Mouse (Mus musculus): ENCODE measurements around the gene Gm11549. TPM values are rescaled to one million over a fixed set of nuclear protein-coding genes. Genes with fewer than 3 reads are reported as not detected.

Gm11549 gene
- total and polyA plus RNA-seq, 2 experiments from 2014 or later = 0.22 to 0.31 TPM

- TF ChIP-seq CTCF (IDR thresholded peaks at IDR 0.05) = no peak
- H3K27me3 ChIP-seq (ENCODE audit: insufficient read depth, low read length) = no peaks in the 10 kb centered on the region
- no peak overlapping the region for H3K27ac ChIP-seq (ENCODE audit: low read depth, low read length)
- ATAC-seq (ENCODE audit: low FRiP score) (no peak), DNase-seq (ENCODE audit: low spot score) (no peak)
- no peak overlapping the region for H3K4me3 ChIP-seq (ENCODE audit: low read depth, low read length)
- H3K4me1 ChIP-seq (ENCODE audit: insufficient read depth, low read length) = no peaks in the 10 kb centered on the region
- WGBS = 95% methylated on average over 5 of the region's 5 CpGs
- no peak overlapping the region for H3K4me2 ChIP-seq (ENCODE audit: low read depth, low read length, poor library complexity, severe bottlenecking)
- H3K9me3 ChIP-seq (ENCODE audit: low read length) = no peaks in the 10 kb centered on the region
- H3K9ac ChIP-seq (replicated peaks; ENCODE audit: low read length, poor library complexity, severe bottlenecking) = no peak overlapping the region
- H3K36me3 ChIP-seq (ENCODE audit: insufficient read depth, low read length) = no peaks in the 10 kb centered on the region
These were observed 30.1 kb downstream of the Gm11549 start for GRCm38 (mm10) chr3:36491535-36491934.

GRCm38 (mm10) chr3:36489590-36489910 is 32.1 kb downstream of the Gm11549 start:
- no peak for ATAC-seq (ENCODE audit: low FRiP score)
- no peak for DNase-seq (ENCODE audit: low spot score)
- TF ChIP-seq CTCF (IDR thresholded peaks at IDR 0.05) = no peak

GRCm38 (mm10) chr3:36488899-36489589 is 32.6 kb downstream of the Gm11549 start:
- WGBS = 80% methylated on average over 6 of the region's 6 CpGs
- Histone ChIP-seq H3K4me3 (ENCODE audit: low read depth, low read length) (no peak overlapping the region), H3K4me1 (ENCODE audit: insufficient read depth, low read length) (no peaks in the 10 kb centered on the region)

More at GRCm38 (mm10) chr3:36489590-36489910, 32.1 kb downstream of the Gm11549 start:
- H3K4me3 ChIP-seq (ENCODE audit: low read depth, low read length) = no peak overlapping the region
- H3K9ac ChIP-seq (replicated peaks; ENCODE audit: low read length, poor library complexity, severe bottlenecking) = no peak overlapping the region
- H3K36me3 ChIP-seq (ENCODE audit: insufficient read depth, low read length) = no peaks in the 10 kb centered on the region
- WGBS = 100% methylated on average over 1 of the region's 1 CpGs
- H3K4me2 ChIP-seq (ENCODE audit: low read depth, low read length, poor library complexity, severe bottlenecking) = no peak overlapping the region
- no peaks in the 10 kb centered on the region for H3K4me1 ChIP-seq (ENCODE audit: insufficient read depth, low read length)
- no peaks in the 10 kb centered on the region for H3K9me3 ChIP-seq (ENCODE audit: low read length)
- H3K27ac ChIP-seq (ENCODE audit: low read depth, low read length) = no peak overlapping the region
- H3K27me3 ChIP-seq (ENCODE audit: insufficient read depth, low read length) = no peaks in the 10 kb centered on the region

GRCm38 (mm10) chr3:36488367-36488766 is 33.2 kb downstream of the Gm11549 start:
- H3K9ac ChIP-seq (replicated peaks; ENCODE audit: low read length, poor library complexity, severe bottlenecking) = no peak overlapping the region
- no peak overlapping the region for H3K4me2 ChIP-seq (ENCODE audit: low read depth, low read length, poor library complexity, severe bottlenecking)
- no peaks in the 10 kb centered on the region for H3K4me1 ChIP-seq (ENCODE audit: insufficient read depth, low read length)
- no peak overlapping the region for H3K4me3 ChIP-seq (ENCODE audit: low read depth, low read length)
- no peak for TF ChIP-seq CTCF (IDR thresholded peaks at IDR 0.05)
- H3K27ac ChIP-seq (ENCODE audit: low read depth, low read length) = no peak overlapping the region
- no peaks in the 10 kb centered on the region for H3K36me3 ChIP-seq (ENCODE audit: insufficient read depth, low read length)
- 71% methylated on average over 1 of the region's 1 CpGs for WGBS
- DNase-seq (ENCODE audit: low spot score) = no peak
- H3K27me3 ChIP-seq (ENCODE audit: insufficient read depth, low read length) = no peaks in the 10 kb centered on the region
- no peak for ATAC-seq (ENCODE audit: low FRiP score)
- no peaks in the 10 kb centered on the region for H3K9me3 ChIP-seq (ENCODE audit: low read length)

More at GRCm38 (mm10) chr3:36488899-36489589, 32.6 kb downstream of the Gm11549 start:
- Histone ChIP-seq H3K27me3 (ENCODE audit: insufficient read depth, low read length) (no peaks in the 10 kb centered on the region), H3K4me2 (ENCODE audit: low read depth, low read length, poor library complexity, severe bottlenecking) (no peak overlapping the region), H3K36me3 (ENCODE audit: insufficient read depth, low read length) (no peaks in the 10 kb centered on the region), H3K27ac (ENCODE audit: low read depth, low read length) (no peak overlapping the region), H3K9me3 (ENCODE audit: low read length) (no peaks in the 10 kb centered on the region), H3K9ac (replicated peaks; ENCODE audit: low read length, poor library complexity, severe bottlenecking) (no peak overlapping the region)
- no peak for TF ChIP-seq CTCF (IDR thresholded peaks at IDR 0.05)
- ATAC-seq (ENCODE audit: low FRiP score) (no peak), DNase-seq (ENCODE audit: low spot score) (no peak)

GRCm38 (mm10) chr3:36486881-36487280 is 34.7 kb downstream of the Gm11549 start:
- TF ChIP-seq CTCF (IDR thresholded peaks at IDR 0.05) = no peak

GRCm38 (mm10) chr3:36486176-36486575 is 35.4 kb downstream of the Gm11549 start:
- no peak overlapping the region for H3K4me3 ChIP-seq (ENCODE audit: low read depth, low read length)

More at GRCm38 (mm10) chr3:36486881-36487280, 34.7 kb downstream of the Gm11549 start:
- Histone ChIP-seq H3K9me3 (ENCODE audit: low read length) (no peaks in the 10 kb centered on the region), H3K4me2 (ENCODE audit: low read depth, low read length, poor library complexity, severe bottlenecking) (no peak overlapping the region), H3K27ac (ENCODE audit: low read depth, low read length) (no peak overlapping the region), H3K36me3 (ENCODE audit: insufficient read depth, low read length) (no peaks in the 10 kb centered on the region), H3K4me3 (ENCODE audit: low read depth, low read length) (no peak overlapping the region), H3K4me1 (ENCODE audit: insufficient read depth, low read length) (peaks cover 2% of the 10 kb centered on the region; the same call in 1 of the 2 replicates), H3K27me3 (ENCODE audit: insufficient read depth, low read length) (no peaks in the 10 kb centered on the region), H3K9ac (replicated peaks; ENCODE audit: low read length, poor library complexity, severe bottlenecking) (no peak overlapping the region)
- WGBS = 85% methylated on average over 6 of the region's 6 CpGs
- DNase-seq (ENCODE audit: low spot score) = no peak
- ATAC-seq (ENCODE audit: low FRiP score) = no peak

More at GRCm38 (mm10) chr3:36486176-36486575, 35.4 kb downstream of the Gm11549 start:
- Histone ChIP-seq H3K9ac (replicated peaks; ENCODE audit: low read length, poor library complexity, severe bottlenecking) (no peak overlapping the region), H3K36me3 (ENCODE audit: insufficient read depth, low read length) (no peaks in the 10 kb centered on the region), H3K27me3 (ENCODE audit: insufficient read depth, low read length) (no peaks in the 10 kb centered on the region), H3K27ac (ENCODE audit: low read depth, low read length) (no peak overlapping the region), H3K9me3 (ENCODE audit: low read length) (no peaks in the 10 kb centered on the region), H3K4me2 (ENCODE audit: low read depth, low read length, poor library complexity, severe bottlenecking) (no peak overlapping the region), H3K4me1 (ENCODE audit: insufficient read depth, low read length) (peaks cover 5% of the 10 kb centered on the region; the same call in 1 of the 2 replicates)
- ATAC-seq (ENCODE audit: low FRiP score) = no peak
- 62% methylated on average over 6 of the region's 6 CpGs for WGBS
- TF ChIP-seq CTCF (IDR thresholded peaks at IDR 0.05) = no peak
- DNase-seq (ENCODE audit: low spot score) = no peak

All from midbrain, postnatal 0 days (tissue).